Mouse (Mus musculus) embryo, embryonic 10.5 days (tissue): Measurements from ENCODE around the gene Safb.
A peak's percentile ranks its signal among the peaks of the same experiment; 100 is the strongest.
"Not testable (repeated sequence)": the region's sequence is repeated elsewhere in the genome, so short reads cannot be mapped to it uniquely, and the experiment has no call there.

Experiments
- DNase-seq: peaks from one replicate; pipeline ENCODE4 v3.0.0-alpha.2; 2015; ENCODE audit warnings: low spot score

Gene Safb

DNA sequence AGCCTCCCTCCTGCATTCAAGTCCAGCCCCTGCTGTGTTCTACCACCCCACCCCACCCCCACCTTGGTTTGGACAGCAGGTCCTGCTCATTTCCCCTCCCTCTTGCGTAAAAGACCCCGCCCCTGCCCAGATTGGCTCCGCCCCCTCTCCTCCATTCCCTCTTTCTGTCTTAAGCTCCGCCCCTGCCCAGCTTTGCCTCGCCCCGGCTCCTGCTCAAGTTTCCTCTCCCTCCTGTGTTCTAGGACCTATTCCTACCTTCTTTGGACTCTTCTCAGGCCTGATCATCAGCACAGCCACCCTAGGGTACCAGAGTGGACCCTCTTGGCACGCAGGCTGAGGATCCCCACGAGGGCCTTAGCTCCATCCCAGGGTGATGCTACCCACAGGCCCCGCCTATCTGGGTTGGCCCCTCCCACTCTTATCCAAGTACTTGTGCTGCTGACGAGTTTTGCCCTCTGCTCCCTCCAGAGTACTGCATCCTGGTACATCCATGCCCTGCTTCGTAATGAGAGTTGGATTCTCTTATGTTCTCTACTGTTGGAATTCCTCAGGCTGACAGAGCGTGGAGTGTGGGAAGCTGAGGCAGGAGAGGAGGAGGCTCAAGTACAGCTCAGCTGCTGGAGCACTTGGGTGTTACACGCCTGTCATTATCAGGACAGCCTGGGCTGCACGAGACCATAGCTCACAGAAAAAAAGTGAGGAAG is 27.4 kb downstream of the Safb start:
- DNase-seq, result peak; percentile 76

DNA sequence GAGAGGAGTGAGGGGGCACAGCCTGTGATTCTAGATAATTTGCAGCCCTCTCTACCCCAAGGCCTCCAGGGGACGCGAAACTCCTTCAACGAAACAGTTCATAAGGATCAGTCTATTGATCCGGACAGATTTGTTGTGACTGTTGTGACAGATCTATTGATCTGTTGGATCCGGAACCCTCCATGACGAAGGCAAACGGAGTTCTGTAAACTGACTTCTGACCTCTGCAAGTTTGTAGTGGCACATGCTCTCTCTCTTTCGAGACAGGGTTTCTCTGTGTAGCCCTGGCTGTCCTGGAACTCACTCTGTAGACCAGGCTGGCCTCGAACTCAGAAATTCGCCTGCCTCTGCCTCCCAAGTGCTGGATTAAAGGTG is 27.9 kb downstream of the Safb start:
- DNase-seq, result not testable (repeated sequence)

DNA sequence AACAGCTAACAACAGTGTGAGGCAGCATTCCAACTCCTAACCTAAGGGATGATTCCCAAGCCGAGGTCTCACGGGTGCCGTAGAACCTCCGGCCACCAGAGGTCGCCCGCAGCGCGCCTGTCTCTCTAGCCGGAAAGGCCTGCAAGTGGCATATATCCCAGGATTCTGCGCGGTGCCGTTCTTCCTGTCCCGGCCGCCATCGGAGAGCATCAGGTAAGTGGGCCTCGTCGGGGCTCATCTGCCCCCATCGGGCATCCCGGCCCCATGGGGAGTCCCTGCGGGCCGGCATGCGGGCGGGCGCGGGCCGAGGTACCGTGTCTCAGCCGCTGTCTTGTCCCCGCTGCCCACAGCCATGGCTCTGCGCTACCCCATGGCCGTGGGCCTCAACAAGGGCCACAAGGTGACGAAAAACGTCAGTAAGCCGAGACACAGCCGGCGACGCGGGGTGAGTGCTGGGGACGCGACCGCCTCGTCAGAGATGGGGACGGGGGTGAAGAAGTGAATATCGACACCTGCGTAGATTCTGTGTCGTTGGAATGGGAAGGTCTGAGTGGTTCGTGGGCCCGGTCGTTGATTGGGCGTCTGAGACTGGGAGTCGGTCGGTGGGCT is 28.7 kb downstream of the Safb start, which contains the start of gene Rpl36:
Gene Rpl36, plus strand, starts transcription at position 181 of the 609 bp plus-strand sequence.
- DNase-seq, result peak; percentile 95

DNA sequence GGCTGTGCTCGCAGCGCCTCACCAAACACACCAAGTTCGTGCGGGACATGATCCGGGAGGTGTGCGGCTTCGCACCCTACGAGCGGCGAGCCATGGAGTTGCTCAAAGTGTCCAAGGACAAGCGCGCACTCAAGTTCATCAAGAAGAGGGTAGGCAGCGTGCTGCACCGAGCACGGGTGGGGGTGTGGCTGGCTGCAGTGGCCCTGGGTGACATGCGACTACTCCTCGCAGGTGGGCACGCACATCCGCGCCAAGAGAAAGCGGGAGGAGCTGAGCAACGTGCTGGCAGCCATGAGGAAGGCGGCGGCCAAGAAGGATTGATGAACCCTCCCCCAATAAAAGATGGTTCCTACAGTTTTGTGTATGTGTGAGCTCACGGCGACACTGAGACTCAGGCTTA is 29.3 kb downstream of the Safb start:
- DNase-seq, result not testable (repeated sequence)

DNA sequence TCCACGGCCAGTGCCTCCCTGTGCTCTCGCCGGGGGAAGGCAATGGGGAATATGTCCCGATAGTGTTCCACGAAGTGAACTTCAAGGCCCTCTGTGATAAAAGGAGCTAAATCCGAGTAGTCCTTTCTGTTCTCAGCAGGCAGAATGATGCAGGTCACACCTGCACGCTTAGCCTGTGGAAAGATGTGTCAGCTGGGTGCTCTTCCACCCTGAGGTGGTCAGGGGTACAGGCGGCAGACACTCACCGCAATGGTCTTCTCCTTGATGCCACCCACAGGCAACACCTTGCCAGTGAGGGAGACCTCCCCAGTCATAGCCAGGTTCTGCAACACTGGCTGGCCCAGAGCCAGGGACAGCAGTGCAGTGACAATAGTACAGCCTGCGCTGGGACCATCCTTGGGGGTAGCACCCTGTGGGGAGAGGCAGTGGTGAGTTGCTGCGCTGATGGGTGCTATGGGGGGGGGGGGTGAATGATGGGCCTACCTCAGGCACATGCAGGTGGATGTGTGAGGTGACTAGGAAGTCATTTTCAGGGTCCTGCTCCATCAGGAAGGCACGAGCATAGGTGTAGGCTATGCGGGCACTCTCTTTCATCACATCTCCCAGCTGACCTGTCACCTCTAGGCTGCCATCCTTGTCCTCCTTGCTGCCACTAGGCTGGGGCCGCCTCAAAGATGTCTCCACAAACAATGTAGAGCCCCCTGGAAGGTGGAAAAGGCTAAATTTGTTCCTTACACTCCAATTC is 29.9 kb downstream of the Safb start:
- no peak for DNase-seq

DNA sequence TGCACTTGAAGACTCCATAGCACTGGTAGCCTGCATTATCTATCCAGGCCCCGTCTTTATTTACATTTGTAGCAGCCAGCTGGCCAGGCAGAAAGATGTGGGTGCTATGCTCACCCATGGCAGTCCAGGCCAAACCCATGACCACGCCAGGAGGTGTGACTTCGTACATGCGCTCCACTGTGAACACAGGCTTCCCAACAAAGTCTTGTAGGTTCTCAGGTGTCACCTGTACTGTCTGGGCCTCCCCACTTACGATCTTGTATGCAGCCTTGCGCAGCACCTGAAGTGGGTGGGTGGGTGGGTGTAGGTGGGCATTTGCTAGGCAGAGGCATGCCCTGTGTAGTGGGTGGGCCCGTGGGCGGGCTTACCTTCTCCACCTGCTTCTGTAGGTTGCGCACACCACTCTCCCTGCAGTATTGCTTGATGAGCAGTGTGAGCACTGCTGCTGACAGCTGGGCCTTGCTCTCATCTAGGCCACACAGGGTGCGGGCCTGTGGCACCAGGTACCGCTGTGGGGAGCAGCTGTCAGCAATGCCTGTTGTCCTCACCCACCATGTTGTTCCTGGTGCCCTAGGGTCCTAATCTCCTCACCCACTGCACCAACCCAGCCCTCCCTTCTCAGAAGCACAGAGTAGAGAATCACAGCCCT is 30.6 kb downstream of the Safb start:
- DNase-seq, result no peak

DNA sequence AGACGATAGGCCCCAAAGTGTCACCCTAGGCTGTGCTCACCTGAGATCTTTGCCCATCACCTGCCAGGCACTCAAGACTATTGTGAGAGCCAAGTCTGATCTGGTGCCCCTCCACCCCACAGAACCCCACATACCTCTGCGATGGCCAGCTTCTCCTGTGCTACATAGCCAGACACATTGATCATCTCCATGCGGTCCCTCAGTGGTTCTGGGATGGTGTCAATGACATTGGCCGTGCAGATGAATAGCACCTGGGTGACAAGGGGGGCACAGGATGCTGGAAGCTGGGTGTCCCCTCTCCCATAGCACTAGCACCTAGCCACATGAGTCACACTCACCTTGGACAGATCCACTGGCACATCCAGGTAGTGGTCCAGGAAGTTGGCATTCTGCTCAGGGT is 31.2 kb downstream of the Safb start:
- no peak for DNase-seq

DNA sequence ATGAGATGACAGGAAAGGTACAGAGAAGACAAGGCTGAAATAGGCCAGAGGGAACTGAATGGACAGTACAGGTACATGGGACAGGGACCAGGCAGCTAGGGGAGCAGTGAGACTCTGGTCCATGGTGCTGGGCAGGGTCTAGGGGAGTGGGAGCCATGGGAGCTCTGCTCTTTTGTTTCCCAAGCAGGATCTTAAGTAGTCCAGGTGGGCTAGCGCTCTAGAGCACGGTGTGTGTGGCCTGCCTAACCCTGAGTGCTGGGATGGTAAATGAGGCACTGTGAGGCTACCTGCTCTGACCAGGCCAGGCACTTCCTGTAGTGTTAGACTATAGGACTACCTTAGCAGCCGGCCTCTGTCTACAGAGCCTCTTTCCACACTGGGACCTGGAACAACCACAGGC is 32.1 kb downstream of the Safb start:
- no peak for DNase-seq

DNA sequence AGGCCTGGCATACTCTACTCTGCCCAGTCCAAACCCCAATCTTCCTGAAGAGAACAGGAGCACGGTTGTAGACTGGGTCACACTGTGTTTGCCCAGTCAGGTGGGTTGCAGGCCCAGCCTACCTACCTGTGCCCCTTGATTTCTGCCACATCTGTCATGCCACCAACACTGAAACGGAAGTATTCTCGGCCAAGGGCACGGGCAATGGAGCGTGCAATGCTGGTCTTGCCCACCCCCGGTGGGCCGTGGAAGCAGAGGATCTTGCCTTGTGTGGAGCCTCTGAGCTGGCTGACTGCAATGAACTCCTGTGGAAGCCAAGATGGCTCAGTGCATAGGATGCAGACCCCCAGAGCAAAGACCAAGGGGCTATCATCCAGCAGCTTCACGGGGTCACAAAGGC is 33.0 kb downstream of the Safb start:
- no peak for DNase-seq

DNA sequence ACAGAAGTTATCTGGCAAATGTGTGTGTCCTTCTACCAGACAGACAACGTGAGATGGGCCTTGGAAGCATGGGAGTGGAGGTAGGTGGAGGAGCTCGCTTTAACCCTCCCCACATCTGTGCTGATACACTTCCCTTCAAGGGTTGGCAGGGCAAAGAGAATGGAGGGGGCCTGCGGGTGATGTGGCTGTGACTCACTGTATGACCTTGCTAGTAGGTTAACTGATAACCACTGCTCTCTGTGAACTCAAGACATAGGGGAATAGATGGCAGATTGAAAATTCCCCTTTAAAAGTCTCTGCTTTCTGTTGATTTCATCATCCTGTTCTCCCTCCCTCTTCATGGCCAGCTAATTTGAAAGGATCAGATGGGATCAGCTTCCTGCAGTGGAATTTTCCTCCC is 40.9 kb downstream of the Safb start:
- no peak for DNase-seq

DNA sequence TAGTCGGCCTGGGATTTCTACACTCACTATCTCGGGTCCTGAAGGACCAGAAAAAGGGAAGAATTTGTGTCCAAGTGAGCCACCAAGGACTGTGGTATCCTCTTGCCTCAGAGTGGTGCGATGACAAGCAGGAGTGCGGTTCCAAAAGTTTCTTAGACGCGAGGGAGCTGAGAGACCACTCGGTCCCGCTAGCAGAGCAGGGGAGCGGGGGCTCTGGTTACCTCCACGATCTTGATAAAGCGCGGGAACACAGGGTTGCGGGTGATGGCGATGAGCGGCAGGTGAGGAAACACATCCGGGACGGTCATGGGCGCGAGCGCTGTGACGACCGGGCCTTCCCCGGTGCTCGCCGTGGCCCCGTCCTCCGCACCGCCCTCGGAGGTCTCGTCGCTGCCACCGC is 41.6 kb downstream of the Safb start:
- no peak for DNase-seq

DNA sequence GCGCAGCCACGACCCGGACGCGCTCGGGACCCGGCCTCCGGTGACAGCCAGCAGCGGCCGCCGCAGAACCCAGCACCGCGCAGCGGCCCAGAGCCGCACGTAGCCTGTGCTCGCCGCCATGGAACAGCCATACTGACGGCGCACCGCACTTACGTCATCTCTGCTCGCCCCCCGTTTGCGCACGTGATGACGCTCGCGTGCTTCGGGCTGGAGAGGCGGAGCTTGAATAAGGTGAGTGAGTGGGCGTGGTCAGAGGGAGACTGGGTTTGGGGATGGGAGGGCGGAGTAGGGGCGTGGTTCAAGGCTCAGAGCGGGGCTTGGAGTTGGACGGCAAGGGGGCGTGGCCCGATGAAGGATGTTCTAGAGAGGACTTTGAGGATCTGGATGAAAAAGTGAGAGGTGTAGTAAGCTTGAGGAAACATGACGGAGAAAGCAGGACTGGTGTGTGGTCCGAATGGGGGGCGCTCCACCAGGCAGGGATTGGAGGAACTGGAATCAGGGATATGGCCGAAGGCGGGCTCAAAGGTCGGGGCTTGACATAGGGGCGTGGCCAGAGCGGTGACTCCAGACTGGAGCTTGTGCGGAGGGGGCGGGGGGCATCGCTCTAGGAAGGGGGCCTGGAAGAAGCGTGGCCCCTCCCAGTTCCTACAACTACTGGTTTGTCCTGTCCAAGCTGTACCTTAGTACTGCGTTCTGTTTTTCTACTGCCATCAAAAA is 42.3 kb downstream of the Safb start, which contains the start of gene Lonp1:
Gene Lonp1, minus strand, starts transcription at position 134 of the 717 bp plus-strand sequence.
- peak; percentile 100 for DNase-seq

DNA sequence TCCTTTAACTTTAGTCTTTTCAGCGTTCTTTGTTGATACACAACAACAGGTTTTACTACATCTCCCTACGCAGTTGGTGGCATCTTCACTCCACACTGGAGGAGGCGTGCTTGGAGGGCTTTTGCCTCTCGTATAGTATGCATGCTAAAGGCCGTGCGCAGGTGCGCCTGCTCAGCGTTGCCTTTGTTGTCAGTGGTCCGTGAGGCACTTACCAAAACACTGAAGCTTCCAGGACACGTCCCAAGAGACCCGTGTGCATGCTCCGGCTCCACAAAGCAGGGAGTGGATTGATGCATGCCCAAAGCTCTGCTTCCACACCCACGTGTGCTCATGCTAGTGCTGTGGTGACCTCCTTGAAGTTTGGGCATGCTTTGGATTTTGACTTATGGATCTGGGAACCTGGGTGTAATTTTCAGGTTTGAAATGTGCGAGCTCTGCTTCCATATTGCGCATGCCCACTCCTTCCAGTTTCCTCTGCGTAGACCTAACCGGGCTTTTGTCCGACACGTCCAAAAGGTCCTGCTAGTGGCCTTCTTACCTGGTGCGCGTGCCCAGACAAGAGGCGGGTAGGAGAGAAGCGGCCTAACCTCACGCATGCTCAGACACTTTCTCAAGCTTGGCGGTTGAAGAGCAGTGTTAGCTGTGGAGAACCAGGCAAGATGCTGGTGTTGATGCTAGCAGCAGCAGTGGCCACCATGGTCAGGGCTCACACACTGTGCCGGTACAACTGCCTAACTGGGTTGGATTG is 43.1 kb downstream of the Safb start, which contains the start of gene Catsperd:
Gene Catsperd, plus strand, starts transcription at position 614 of the 748 bp plus-strand sequence.
- peak; percentile 54 for DNase-seq

DNA sequence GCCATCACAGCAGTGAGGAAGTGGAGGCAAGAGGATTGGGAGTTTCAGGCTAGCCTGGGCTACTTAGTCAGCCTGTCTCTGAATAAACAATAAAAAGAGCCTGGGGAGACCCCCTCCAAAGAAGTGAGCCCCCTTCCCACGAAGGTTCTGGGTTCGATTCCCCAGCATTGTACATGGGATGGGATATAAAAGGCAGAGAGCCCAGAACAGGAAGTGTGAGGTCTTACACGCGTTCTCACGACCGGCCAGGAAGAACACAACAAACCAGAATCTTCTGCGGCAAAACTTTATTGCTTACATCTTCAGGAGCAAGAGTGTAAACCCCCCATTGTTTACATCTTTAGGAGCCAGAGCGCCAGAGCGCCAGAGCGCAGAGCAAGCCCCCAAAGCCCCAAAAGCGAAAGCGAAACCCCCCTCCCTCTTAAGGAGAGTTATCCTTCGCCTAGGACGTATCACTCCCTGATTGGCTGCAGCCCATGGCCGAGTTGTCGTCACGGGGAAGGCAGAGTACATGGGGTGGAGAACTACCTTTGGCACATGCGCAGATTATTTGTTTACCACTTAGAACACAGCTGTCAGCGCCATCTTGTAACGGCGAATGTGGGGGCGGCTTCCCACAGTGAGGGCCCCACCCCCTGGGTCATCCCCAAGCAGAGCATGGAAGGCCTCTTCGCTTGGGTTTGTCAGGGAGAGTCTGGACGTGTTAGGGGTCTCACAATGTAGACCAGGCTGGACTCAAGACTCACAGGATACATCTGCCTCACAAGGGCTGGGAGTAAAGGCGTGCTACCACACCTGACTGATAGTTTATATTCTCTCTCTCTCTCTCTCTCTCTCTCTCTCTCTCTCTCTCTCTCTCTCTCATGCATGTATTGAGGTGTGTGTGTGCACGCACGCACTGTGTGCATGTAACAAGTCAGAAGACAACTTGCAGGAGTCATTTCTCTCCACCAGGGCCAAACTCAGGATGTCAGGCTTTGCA is 45.5 kb downstream of the Safb start:
- not testable (repeated sequence) for DNase-seq

DNA sequence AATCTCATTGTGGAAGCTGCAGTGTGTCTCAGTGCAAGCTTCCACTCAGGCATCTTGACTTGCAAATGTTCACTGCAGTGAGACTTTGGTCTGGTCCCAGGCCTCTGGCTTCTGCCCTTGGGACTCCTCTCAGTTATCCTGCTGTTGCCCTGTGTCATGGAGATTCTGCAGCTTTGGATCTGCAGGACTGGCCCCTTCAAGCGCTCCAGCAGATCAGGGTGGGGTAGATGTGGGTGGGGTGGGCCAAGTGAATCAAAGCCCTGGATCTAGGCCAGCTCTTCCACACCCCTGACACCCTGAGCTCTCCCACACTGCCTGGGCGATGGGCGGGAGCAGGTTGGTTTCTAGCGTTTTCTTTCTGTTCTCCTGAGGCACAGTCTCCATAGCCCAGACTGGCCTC is 47.2 kb downstream of the Safb start:
- no peak for DNase-seq

DNA sequence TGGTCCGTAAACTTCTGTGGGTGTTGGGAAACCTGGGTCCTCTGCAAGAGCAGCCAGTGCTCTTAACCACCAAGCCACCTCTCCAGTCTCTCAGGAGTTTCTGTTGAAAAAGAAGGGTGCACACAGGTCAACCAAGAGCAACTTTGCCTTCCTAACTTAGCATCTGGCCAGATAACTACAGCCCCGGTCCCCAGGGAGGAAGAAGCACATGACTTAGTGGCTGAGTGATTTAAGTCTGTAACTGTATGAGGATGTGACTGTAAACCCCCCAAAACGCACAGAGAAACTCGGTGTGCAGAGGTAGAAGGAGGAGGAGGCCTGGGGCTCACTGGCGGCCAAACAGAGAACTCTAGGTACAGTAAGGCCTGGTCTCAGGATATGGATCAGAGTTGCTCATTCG is 49.4 kb downstream of the Safb start:
- DNase-seq, result no peak

DNA sequence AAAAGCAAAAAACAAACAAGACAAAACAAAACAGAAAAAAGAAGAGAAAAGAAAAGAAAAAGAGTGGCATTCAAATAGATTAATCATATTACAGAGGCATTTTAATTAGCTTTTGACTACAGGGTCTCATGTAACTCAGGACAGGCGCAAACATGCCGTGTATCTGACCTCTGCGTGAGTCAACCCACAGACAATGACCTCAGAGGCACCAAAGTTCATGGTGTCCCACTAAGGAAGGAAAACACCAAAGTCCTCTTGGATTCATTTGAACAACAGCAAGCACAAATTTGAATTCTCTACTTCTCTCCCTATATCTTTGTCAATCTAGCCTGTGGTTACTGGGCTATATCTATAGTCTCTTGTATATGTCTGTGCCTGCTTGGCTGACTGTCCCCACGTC is 58.6 kb downstream of the Safb start:
- no peak for DNase-seq

DNA sequence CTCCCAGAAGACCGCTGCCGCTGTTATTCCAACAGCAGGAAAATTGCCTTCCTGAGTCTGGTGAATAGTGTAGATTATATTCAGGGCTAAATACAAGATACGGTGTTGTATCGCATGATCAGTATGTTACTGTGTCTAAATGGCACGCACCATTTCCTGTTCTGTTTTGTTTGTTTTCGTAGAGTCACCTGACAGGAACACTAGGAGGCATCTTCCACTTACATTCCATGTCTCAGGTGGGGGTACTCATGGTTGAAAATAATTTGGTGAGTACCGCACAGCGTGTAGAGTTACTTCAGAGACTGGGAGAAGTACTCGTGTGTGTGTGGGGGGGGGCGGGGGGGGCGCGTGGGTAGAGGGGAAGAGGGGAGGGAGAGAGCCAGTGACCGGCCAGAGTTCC is 62.9 kb downstream of the Safb start:
- no peak for DNase-seq

DNA sequence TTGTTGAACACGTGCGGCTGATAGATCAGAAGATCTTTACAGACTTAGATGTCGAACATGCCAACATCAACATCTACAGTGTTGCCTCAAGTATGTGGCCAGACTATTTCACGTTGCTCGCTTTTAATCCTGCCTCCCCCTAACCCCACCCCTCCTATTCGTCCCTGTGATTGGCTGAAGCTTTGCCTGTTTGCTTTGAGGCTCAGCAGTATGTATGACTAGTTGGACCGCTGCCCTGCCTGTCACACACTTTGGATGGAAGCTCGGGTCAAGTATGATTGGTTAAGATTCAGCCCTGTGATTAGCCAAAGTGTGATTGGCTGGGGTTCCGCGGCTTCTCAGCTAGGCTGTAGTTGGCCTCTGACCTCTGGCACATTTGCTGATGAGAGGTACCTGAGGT is 67.2 kb downstream of the Safb start:
- DNase-seq, result no peak

DNA sequence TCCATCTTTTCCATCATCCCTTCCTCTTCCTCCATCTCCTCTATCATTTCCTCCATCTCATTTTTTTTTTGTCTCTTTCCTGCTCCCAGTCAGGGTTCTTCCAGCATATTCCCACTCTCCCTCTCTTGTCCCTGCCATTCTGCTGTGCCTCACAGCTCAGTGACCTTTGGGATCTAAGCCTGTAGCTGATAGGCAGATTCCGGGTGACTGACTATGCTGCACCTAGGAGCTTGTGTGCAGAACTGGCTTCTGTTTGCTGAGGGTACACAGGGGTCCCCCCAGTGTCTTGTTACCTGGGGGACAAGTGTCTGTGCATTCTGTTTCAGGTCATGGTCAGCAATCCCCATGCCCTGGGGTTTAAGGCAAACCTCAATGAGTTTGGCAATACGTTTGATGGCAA is 70.1 kb downstream of the Safb start:
- no peak for DNase-seq
